Mouse (Mus musculus) neural tube, embryonic 14.5 days (tissue): ENCODE results near the gene Adgrl2. TPM values are rescaled to one million over a fixed set of nuclear protein-coding genes. Genes with fewer than 3 reads are reported as not detected.

ENCODE experiments used
- ATAC-seq: fragments of 200-750 bp; cut with Nextera tagmentation; 2 replicates; pipeline ENCODE4 v1.8.0; 2017; ENCODE audit warnings: low read depth, mild to moderate bottlenecking, moderate TSS enrichment, moderate library complexity
- H3K27ac ChIP-seq: fragments of 300-500 bp; sonication (generic); 2 replicates; pipeline ENCODE4 v1.5.1; 2014; ENCODE audit warnings: low read depth, mild to moderate bottlenecking, control low read depth, low read length, moderate library complexity, mixed read lengths
- H3K27me3 ChIP-seq: fragments of 300-500 bp; sonication (generic); 2 replicates; pipeline ENCODE4 v1.6.1; 2014; ENCODE audit warnings: low read length; ENCODE audit not compliant: control insufficient read depth, insufficient read depth
- H3K36me3 ChIP-seq: fragments of 300-500 bp; sonication (generic); 2 replicates; pipeline ENCODE4 v1.6.1; 2014; ENCODE audit warnings: low read length, mixed read lengths; ENCODE audit not compliant: control insufficient read depth, insufficient read depth
- H3K4me1 ChIP-seq: fragments of 300-500 bp; sonication (generic); 2 replicates; pipeline ENCODE4 v1.6.1; 2014; ENCODE audit warnings: low read length; ENCODE audit not compliant: control insufficient read depth, insufficient read depth
- H3K4me2 ChIP-seq: fragments of 300-500 bp; sonication (generic); 2 replicates; pipeline ENCODE4 v1.6.1; 2014; ENCODE audit warnings: mild to moderate bottlenecking, low read depth, low read length, control low read depth
- H3K4me3 ChIP-seq: fragments of 300-500 bp; sonication (generic); 2 replicates; pipeline ENCODE4 v1.5.1; 2014; ENCODE audit warnings: low read depth, low read length, control low read depth, mixed read lengths
- H3K9ac ChIP-seq: fragments of 300-500 bp; sonication (generic); replicated peaks from 2 replicates; pipeline ENCODE4 v1.6.1; 2014; ENCODE audit warnings: low read depth, mild to moderate bottlenecking, control low read depth, low read length, mixed read lengths
- H3K9me3 ChIP-seq: fragments of 300-500 bp; sonication (generic); 2 replicates; pipeline ENCODE4 v1.6.1; 2016; ENCODE audit warnings: low read length; ENCODE audit not compliant: control insufficient read depth
- WGBS: fragments of 180-500 bp; shearing (Covaris S2); extraction: QIAGEN DNeasy Blood & Tissue Kit; methylation state at CpG from one replicate; pipeline ENCODE4 v1.1.7; 2014; 5-methylcytosine and 5-hydroxymethylcytosine counted together
- polyA plus RNA-seq: library from polyadenylated mRNA; unstranded; fragments of >200 nt; fragmentation: Nextera tagmentation; extraction: Ambion mirVana; gene quantifications from 2 replicates; pipeline ENCODE4 v1.2.1, GENCODE M21; 2014

The Adgrl2 gene
- polyA plus RNA-seq, 1 experiment from 2014 or later, result 243 TPM

DNA sequence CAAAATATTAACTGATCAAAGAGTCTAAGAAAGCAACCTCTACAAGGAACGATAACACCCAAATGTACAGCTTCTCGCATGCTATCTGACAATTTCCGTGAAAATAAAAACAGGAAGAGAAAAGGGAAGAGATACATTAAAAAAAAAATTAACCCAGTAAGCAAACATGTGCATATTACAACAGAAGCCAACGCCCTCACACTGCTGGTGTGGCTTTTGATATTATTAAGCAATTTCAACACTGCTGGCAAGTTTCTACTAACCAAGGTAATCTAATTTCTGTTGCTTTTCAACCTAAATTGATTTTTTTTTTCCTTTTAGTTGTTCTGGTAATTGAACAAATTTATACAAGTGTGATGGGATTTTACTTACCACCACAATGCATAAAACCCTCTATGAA lies 8.0 kb downstream of the Adgrl2 start:
- no peak for ATAC-seq

DNA sequence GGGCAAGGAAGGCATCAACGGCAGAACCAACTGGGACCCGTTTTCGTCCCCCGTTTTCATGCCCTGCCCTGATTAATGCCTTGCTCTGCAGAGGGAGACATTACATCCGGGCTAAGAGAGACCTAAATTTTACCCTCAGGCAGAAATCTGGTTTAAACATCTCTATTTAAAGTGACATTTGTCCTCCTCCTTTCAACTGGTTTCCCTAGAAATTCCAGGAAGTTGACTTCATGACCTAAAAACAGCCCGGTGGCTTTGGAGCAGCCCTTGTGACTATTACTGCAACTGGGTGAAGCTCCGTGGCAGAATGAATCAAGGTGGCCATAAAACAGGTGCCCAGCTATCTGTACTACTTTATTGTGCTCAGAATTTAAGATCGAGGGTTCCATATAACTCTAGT lies 8.6 kb downstream of the Adgrl2 start:
- no peaks in the 10 kb centered on the region for H3K36me3 ChIP-seq
- WGBS, result 30% methylated on average over 8 of the region's 8 CpGs
- no peaks in the 10 kb centered on the region for H3K9me3 ChIP-seq
- no peak for ATAC-seq
- no peaks in the 10 kb centered on the region for H3K27me3 ChIP-seq
- peaks cover 34% of the 10 kb centered on the region for H3K4me1 ChIP-seq
- no peak overlapping the region for H3K27ac ChIP-seq
- H3K4me2 ChIP-seq, result peak overlapping the region; percentile 22; the same call in 1 of the 2 replicates
- peak overlapping the region; percentile 3; the same call in 1 of the 2 replicates for H3K4me3 ChIP-seq
- H3K9ac ChIP-seq, result no peak overlapping the region

More for the DNA sequence above, 8.0 kb downstream of the Adgrl2 start:
- Histone ChIP-seq H3K36me3 (no peaks in the 10 kb centered on the region), H3K9ac (no peak overlapping the region), H3K27me3 (no peaks in the 10 kb centered on the region), H3K4me2 (peak overlapping the region; percentile 12; the same call in 1 of the 2 replicates), H3K4me3 (no peak overlapping the region), H3K9me3 (no peaks in the 10 kb centered on the region), H3K4me1 (peaks cover 28% of the 10 kb centered on the region), H3K27ac (no peak overlapping the region)
- WGBS, result 79% methylated on average over 4 of the region's 4 CpGs

DNA sequence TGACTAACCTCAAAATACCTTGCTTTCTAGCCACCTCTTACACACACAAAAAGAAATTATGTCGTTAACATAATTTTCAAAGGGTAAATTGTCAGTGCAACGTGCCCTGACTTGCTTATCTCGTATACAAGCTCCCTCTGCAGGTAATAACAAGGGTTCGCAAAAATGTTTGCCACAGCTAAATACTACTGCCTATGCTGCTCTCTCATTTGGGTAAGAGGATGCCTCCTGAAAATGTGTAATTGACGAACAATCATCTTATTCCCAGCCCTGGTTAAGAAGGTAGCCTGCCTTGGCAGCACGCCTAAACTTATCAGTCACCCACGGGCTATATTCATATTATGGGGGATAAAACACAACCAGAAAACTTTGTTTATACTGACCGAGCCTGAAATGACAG lies 11.8 kb downstream of the Adgrl2 start:
- no peak for ATAC-seq
- H3K4me3 ChIP-seq, result no peak overlapping the region
- no peaks in the 10 kb centered on the region for H3K9me3 ChIP-seq
- no peak overlapping the region for H3K4me2 ChIP-seq
- H3K27me3 ChIP-seq, result no peaks in the 10 kb centered on the region
- 54% methylated on average over 8 of the region's 8 CpGs for WGBS
- H3K36me3 ChIP-seq, result no peaks in the 10 kb centered on the region
- peaks cover 26% of the 10 kb centered on the region for H3K4me1 ChIP-seq
- H3K9ac ChIP-seq, result no peak overlapping the region
- no peak overlapping the region for H3K27ac ChIP-seq

DNA sequence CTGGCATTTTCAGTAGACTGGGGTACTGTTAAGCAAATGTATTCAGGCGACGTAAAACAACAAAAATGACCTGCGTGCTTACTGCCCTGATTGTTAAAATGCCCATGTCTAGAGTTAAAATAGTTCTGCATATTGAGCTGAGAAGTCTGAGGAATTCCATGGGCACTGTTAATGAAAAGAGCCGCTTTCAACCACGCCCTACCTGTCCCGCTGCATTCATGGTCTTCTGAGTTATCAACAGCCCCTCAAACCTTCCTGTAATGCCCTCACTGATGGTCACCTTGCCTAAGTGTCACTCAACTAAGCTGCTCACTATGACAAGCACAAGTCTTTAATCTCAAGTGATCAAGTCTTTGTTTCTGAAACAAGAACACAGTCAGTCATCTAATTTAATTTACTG lies 12.5 kb downstream of the Adgrl2 start:
- H3K4me2 ChIP-seq, result peak overlapping the region; percentile 60
- ATAC-seq, result no peak
- H3K27ac ChIP-seq, result 0 out of 2 replicates have a peak overlapping the region, but pooled peaks have one; percentile 1
- H3K9me3 ChIP-seq, result no peaks in the 10 kb centered on the region
- peaks cover 26% of the 10 kb centered on the region for H3K4me1 ChIP-seq
- H3K36me3 ChIP-seq, result no peaks in the 10 kb centered on the region
- no peaks in the 10 kb centered on the region for H3K27me3 ChIP-seq
- WGBS, result 75% methylated on average over 6 of the region's 6 CpGs
- H3K4me3 ChIP-seq, result no peak overlapping the region
- no peak overlapping the region for H3K9ac ChIP-seq

DNA sequence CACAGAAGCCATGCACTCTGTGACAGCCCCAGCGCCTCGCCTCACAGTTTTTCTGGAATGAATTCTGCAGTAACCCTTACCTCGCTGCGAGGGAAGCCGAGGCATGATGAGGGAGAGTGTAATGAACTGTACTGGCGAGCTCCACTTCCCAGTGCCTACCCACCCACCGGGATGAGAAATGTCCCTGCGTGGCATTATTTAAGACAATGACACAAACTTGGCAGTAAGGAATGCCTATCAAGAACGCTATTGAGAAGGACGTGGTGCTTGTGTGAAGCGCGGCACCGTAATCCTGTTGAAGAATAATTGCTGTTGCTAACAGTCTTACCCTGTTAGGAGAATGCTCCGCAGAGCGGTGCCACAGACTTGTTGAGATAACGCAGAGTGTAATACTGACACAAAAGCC lies 13.2 kb downstream of the Adgrl2 start:
- H3K4me2 ChIP-seq, result peak overlapping the region; percentile 60
- no peaks in the 10 kb centered on the region for H3K27me3 ChIP-seq
- H3K9ac ChIP-seq, result peak overlapping the region; percentile 57
- no peaks in the 10 kb centered on the region for H3K9me3 ChIP-seq
- H3K4me1 ChIP-seq, result peaks cover 20% of the 10 kb centered on the region
- H3K36me3 ChIP-seq, result no peaks in the 10 kb centered on the region
- H3K4me3 ChIP-seq, result peak overlapping the region; percentile 26
- 10% methylated on average over 16 of the region's 16 CpGs for WGBS
- peak overlapping the region; percentile 62; the same call in 1 of the 2 replicates for H3K27ac ChIP-seq
- ATAC-seq, result peak; percentile 77

DNA sequence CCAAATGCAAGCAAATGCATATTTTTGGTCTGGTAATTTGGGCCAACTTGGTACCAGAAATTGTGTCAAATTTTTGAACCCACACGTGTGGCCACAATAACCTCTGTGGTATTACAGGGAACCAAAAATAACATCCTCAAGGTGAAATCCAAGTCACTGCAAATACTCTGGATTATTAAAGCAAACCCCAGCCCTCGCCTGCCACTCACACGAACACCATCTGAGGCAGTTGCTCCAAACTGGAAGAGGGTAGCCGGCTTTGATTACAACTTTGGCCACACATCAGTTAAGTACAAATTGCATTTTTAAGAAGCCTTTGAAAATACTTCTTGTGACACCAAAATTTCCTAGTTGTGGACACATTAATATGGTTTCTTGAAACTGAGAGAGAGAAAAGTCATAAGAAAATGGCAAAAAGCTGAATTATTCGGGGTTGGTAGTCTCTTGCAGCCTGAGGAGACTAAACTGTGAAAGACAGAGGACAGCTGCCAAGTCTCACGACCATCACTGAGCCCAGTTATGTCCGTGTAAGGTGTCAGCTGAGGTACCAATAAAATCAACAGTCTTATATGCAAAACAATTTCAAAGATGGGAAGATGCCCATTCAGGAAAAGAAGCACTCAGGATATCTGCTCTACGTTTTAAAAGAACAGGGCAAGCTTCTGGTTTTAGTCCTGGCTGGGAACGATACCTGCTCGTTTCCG lies 18.3 kb downstream of the Adgrl2 start:
- WGBS, result 86% methylated on average over 11 of the region's 11 CpGs
- H3K36me3 ChIP-seq, result no peaks in the 10 kb centered on the region
- H3K4me1 ChIP-seq, result peaks cover 12% of the 10 kb centered on the region
- no peak overlapping the region for H3K4me2 ChIP-seq
- no peaks in the 10 kb centered on the region for H3K9me3 ChIP-seq
- ATAC-seq, result no peak
- H3K4me3 ChIP-seq, result no peak overlapping the region
- H3K9ac ChIP-seq, result no peak overlapping the region
- H3K27ac ChIP-seq, result no peak overlapping the region
- no peaks in the 10 kb centered on the region for H3K27me3 ChIP-seq

DNA sequence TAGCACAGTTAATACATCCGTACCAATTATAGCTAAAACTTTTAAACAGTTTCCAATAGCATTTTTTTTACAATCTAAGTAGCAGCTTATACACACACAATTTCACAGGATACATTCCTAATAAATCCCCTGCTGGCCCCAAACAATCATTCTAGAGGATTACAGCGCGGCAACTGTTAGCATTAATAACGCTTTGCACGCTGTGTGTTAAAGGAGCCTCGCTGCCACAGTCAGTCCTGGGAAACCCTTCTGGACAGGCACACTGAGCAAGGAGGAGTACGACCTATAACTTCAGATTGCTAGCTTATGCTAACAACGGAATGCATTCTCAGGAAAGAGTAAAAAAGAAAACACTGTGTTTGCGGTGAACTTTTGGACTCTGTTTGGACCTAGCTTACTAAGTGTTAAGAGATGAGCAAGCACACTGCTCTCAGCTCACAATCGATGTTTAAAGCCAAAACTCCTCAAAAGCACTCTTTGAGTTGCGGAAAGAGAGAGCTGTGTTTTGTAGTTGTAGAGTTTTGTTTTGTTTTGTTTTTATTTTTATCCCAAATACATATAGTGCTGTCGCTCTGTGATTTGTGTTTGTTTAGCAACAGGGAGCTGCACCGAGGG lies 25.3 kb downstream of the Adgrl2 start:
- no peak overlapping the region for H3K27ac ChIP-seq
- H3K4me1 ChIP-seq, result peaks cover 33% of the 10 kb centered on the region
- no peaks in the 10 kb centered on the region for H3K9me3 ChIP-seq
- H3K4me3 ChIP-seq, result no peak overlapping the region
- no peaks in the 10 kb centered on the region for H3K27me3 ChIP-seq
- H3K4me2 ChIP-seq, result no peak overlapping the region
- no peaks in the 10 kb centered on the region for H3K36me3 ChIP-seq
- 60% methylated on average over 13 of the region's 13 CpGs for WGBS
- no peak for ATAC-seq
- H3K9ac ChIP-seq, result no peak overlapping the region

DNA sequence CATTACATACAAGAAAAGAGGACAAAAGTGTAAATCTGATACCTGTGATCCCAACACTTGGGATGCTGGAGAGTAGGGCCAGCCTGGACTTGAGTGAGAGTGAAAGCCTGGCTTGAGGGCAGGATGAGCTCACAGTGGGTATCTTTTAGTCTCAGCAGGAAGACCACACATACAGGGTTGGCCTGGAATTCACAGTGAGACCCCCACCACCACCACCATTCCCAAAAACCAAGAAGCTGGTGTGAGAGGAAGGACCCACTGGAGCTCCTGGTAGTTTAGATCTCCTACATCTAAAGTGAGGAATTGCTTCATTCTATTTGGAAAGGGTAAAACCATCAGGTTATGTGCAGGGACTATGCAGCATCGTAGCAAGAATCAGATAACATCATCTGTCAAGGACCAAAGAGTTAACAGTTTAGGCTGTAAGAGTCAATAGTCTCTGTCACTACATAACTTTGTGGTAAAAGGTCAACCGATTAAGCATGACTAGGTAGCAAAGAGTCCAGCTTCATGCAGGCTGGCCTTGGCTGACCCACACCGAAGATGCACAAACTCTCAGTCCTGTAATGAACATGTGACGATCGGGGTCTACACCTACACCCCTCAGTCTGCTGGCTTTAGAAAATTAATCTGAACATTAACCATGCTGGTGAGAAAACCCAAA lies 26.8 kb downstream of the Adgrl2 start:
- no peak overlapping the region for H3K9ac ChIP-seq
- WGBS, result 92% methylated on average over 5 of the region's 5 CpGs
- peaks cover 45% of the 10 kb centered on the region for H3K4me1 ChIP-seq
- no peaks in the 10 kb centered on the region for H3K27me3 ChIP-seq
- H3K27ac ChIP-seq, result no peak overlapping the region
- no peaks in the 10 kb centered on the region for H3K36me3 ChIP-seq
- no peak overlapping the region for H3K4me3 ChIP-seq
- no peak overlapping the region for H3K4me2 ChIP-seq
- H3K9me3 ChIP-seq, result no peaks in the 10 kb centered on the region
- no peak for ATAC-seq

DNA sequence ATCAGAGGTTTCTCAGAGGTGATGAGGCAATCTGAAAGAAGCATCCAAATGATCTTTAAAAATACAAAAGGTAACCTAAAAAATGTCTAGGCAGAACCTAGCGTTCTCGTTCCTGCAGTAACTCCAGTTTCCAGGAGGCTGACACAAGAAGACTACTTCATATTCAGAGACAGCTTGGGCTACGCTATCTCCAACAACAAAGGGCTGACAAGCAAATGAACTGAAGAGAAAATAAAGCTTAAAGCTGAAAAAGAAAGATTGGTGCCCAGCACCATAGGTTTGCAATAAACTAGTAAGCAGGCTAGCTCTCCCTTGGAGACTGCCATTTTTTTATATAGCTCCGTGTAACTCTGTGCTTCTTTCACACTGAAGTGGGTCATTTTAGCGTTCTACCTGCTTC lies 28.7 kb downstream of the Adgrl2 start:
- Histone ChIP-seq H3K27me3 (no peaks in the 10 kb centered on the region), H3K4me1 (peaks cover 44% of the 10 kb centered on the region), H3K4me3 (no peak overlapping the region), H3K9ac (no peak overlapping the region), H3K36me3 (no peaks in the 10 kb centered on the region), H3K27ac (no peak overlapping the region), H3K4me2 (no peak overlapping the region), H3K9me3 (no peaks in the 10 kb centered on the region)
- whole genome bisulfite sequencing, result 51% methylated on average over 5 of the region's 5 CpGs
- ATAC-seq, result no peak
